ENCODE assay signal across 8 mouse cellular contexts in the genomic region with DNA sequence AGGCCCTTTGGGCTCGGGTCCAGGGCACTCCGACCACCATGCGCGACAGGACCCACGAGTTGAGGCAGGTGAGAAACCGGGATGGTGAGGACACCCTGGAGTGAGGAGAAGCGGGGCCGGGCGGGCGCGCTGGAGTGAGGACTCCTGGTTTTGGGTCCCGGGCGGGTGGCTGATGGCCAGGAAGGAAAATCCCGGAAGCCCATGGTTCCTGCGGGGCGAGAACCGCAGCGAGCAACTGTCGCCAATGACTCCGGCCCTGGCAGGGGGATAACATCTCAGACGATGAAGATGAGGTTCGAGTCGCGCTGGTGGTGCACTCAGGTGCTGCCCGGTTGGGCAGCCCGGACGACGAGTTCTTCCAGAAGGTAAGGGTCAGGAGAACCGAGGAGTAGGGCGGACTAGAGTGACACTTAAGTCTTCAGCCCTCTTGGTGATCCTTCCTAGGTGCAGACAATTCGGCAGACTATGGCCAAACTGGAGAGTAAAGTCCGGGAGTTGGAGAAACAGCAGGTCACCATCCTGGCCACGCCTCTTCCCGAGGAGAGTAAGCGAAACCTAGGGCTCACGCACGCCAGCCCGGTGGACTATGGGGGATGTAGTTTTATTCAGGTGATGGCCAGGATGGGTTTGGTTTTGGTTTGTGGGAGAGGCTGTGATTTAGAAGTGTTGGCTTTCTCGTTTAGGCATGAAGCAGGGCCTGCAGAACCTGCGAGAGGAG. TPM values are rescaled to one million over a fixed set of nuclear protein-coding genes. Genes with fewer than 3 reads are reported as not detected.
DNase-seq lines count a peak whose midpoint lies in the region; ATAC-seq and TF ChIP-seq lines count a peak whose summit lies in the region.

No protein-coding gene starts in this region.

- H3K27ac ChIP-seq in lung, embryonic 16.5 days (ENCODE audit: low read length) = peak overlapping the region; percentile 84
- peak overlapping the region; percentile 47 for H3K27ac ChIP-seq in thymus, adult 2 months (ENCODE audit: control insufficient read depth, insufficient read depth, low read length)

- DNase-seq in MN1 (ENCODE audit: low spot score) = peak; percentile 84
- peak; percentile 80 for DNase-seq in cerebellum, adult 8-10 months
- DNase-seq in forelimb bud, embryonic 11.5 days (ENCODE audit: low read depth, low spot score) = peak; percentile 56
- peak; percentile 81 for DNase-seq in heart, postnatal 4 days
- DNase-seq in layer of hippocampus, adult 8-10 months (ENCODE audit: low spot score in 2 of 2) = peak; percentile 69 to 70
- peak; percentile 66 for DNase-seq in ovary, adult 18-20 months (ENCODE audit: low spot score)
- DNase-seq in thymus, adult 2 months = peak; percentile 81

- peak; percentile 58 for ATAC-seq in lung, embryonic 16.5 days (ENCODE audit: low read depth)

- TF ChIP-seq POLR2A in thymus, adult 2 months (IDR thresholded peaks at IDR 0.05; ENCODE audit: control insufficient read depth, extremely low read depth, insufficient read depth, low read length, poor library complexity) = no peak

- peak overlapping the region; percentile 80 for H3K4me2 ChIP-seq in lung, embryonic 16.5 days (ENCODE audit: low read depth, low read length)

- H3K4me1 ChIP-seq in lung, embryonic 16.5 days (replicated peaks; ENCODE audit: control insufficient read depth, insufficient read depth, low read length) = peaks cover 11% of the 10 kb centered on the region
- H3K4me1 ChIP-seq in thymus, adult 2 months (replicated peaks; ENCODE audit: control insufficient read depth, insufficient read depth, low read length) = peaks cover 2% of the 10 kb centered on the region; the same call in 1 of the 2 replicates

- peaks cover 21% of the 10 kb centered on the region; the same call in 1 of the 2 replicates for H3K36me3 ChIP-seq in lung, embryonic 16.5 days (ENCODE audit: control insufficient read depth, insufficient read depth, low read length)
- H3K36me3 ChIP-seq in thymus, adult 2 months (ENCODE audit: control insufficient read depth, insufficient read depth, low read length) = peaks cover 4% of the 10 kb centered on the region; the same call in 1 of the 2 replicates

- peak overlapping the region; percentile 80 for H3K9ac ChIP-seq in lung, embryonic 16.5 days (ENCODE audit: low read length)

- no peaks in the 10 kb centered on the region for H3K27me3 ChIP-seq in lung, embryonic 16.5 days (ENCODE audit: control insufficient read depth, insufficient read depth, low read depth, low read length)
- H3K27me3 ChIP-seq in thymus, adult 2 months (ENCODE audit: control insufficient read depth, insufficient read depth, low read length) = no peaks in the 10 kb centered on the region

- WGBS in lung, embryonic 16.5 days = under 1% methylated on average over 40 of the region's 40 CpGs
- 0% methylated on average over 40 of the region's 40 CpGs for WGBS in thymus, adult 2 months

- H3K4me3 ChIP-seq in lung, embryonic 16.5 days (ENCODE audit: low read length) = peak overlapping the region; percentile 74
- peak overlapping the region; percentile 67 for H3K4me3 ChIP-seq in thymus, adult 2 months (ENCODE audit: control insufficient read depth, insufficient read depth, low read length)

- H3K9me3 ChIP-seq in lung, embryonic 16.5 days (ENCODE audit: control insufficient read depth, low read length) = no peaks in the 10 kb centered on the region

- TF ChIP-seq CTCF in thymus, adult 2 months (IDR thresholded peaks at IDR 0.05; ENCODE audit: borderline replicate concordance, control insufficient read depth, extremely low read depth, insufficient read depth, low read length, poor library complexity) = no peak

RNA-seq across cellular contexts. Expression of a gene that starts 17.8 kb away (rescaled TPM):
- total RNA-seq in heart, postnatal 4 days (2021) = 1 to 10 TPM in 1 of 2 experiments, under 1 TPM in 1; 0.90 to 1.2 TPM
- total RNA-seq in layer of hippocampus, adult 8-10 months (2022) = 100 to 1,000 TPM; 344 to 361 (median 348) TPM
- 1.1 and 1.3 TPM in 2 replicates for polyA plus RNA-seq in lung, embryonic 16.5 days (2015; fragmentation: Nextera tagmentation; extraction: Ambion mirVana)
- polyA plus RNA-seq in thymus, adult 2 months (2012; rRNA removed) = 3.4 and 4.2 TPM in 2 replicates

RNA-seq across cellular contexts. Expression of a gene that starts 18.1 kb away (rescaled TPM):
- total RNA-seq in heart, postnatal 4 days (2021) = 10 to 100 TPM; 67.1 to 75.3 TPM
- 10 to 100 TPM; 61.0 to 86.0 (median 77.0) TPM for total RNA-seq in layer of hippocampus, adult 8-10 months (2022)
- 44.5 and 45.1 TPM in 2 replicates for polyA plus RNA-seq in lung, embryonic 16.5 days (2015; fragmentation: Nextera tagmentation; extraction: Ambion mirVana)
- polyA plus RNA-seq in thymus, adult 2 months (2012; rRNA removed) = 76.1 and 93.3 TPM in 2 replicates

RNA-seq across cellular contexts. Expression of a gene that starts 33.9 kb away (rescaled TPM):
- total RNA-seq in heart, postnatal 4 days (2021) = 10 to 100 TPM; 24.3 to 25.2 TPM
- total RNA-seq in layer of hippocampus, adult 8-10 months (2022) = 10 to 100 TPM; 34.5 to 36.5 (median 35.0) TPM
- 11.2 and 11.3 TPM in 2 replicates for polyA plus RNA-seq in lung, embryonic 16.5 days (2015; fragmentation: Nextera tagmentation; extraction: Ambion mirVana)
- 61.3 and 64.2 TPM in 2 replicates for polyA plus RNA-seq in thymus, adult 2 months (2012; rRNA removed)

RNA-seq across cellular contexts. Expression of a gene that starts 34.5 kb away (rescaled TPM):
- total RNA-seq in heart, postnatal 4 days (2021) = 1 to 10 TPM; 7.7 to 8.9 TPM
- 10 to 100 TPM; 19.2 to 23.8 (median 22.9) TPM for total RNA-seq in layer of hippocampus, adult 8-10 months (2022)
- polyA plus RNA-seq in lung, embryonic 16.5 days (2015; fragmentation: Nextera tagmentation; extraction: Ambion mirVana) = 15.0 and 17.5 TPM in 2 replicates
- 23.9 and 34.9 TPM in 2 replicates for polyA plus RNA-seq in thymus, adult 2 months (2012; rRNA removed)

RNA-seq across cellular contexts. Expression of a gene that starts 41.8 kb away (rescaled TPM):
- total RNA-seq in heart, postnatal 4 days (2021) = 10 to 100 TPM in 1 of 2 experiments, 1 to 10 TPM in 1; 9.6 to 10.3 TPM
- 10 to 100 TPM in 2 of 4 experiments, 1 to 10 TPM in 2; 4.8 to 12.2 (median 10.7) TPM for total RNA-seq in layer of hippocampus, adult 8-10 months (2022)
- polyA plus RNA-seq in lung, embryonic 16.5 days (2015; fragmentation: Nextera tagmentation; extraction: Ambion mirVana) = 27.5 and 32.1 TPM in 2 replicates
- polyA plus RNA-seq in thymus, adult 2 months (2012; rRNA removed) = 25.9 and 30.1 TPM in 2 replicates

Comparison
In these comparisons a context has a peak if more than half of its experiments do, and no peak if none do; other contexts are left out.
1. Peak in every context shown above with its lines: DNase-seq, ATAC-seq, H3K4me3 ChIP-seq and H3K27ac ChIP-seq.
2. RNA of a gene that starts 17.8 kb away (total RNA-seq): 344 to 361 TPM in layer of hippocampus, adult 8-10 months; 0.90 to 1.2 TPM in heart, postnatal 4 days; every median in the first group is over 100 times any median in the second.